Mouse (Mus musculus) cerebellum, postnatal 10 days (tissue): Measurements from ENCODE around the gene Runx3.
A peak's percentile ranks its signal among the peaks of the same experiment; 100 is the strongest.

ENCODE experiments used
- DNase-seq, 2 experiments: peaks; one replicate each; pipeline ENCODE4 v3.0.0; 2021; ENCODE audit warnings: mixed read lengths in 2 of 2

The Runx3 gene

GRCm38 (mm10) chr4:135120342-135121100, at the start of gene Runx3:
TSS of gene Runx3 (plus strand) at chr4:135120652.
- DNase-seq, result no peak

GRCm38 (mm10) chr4:135072671-135073070, 47.8 kb upstream of the Runx3 start:
- DNase-seq, result no peak

- DNase-seq, result no peak
These were observed 46.9 kb upstream of the Runx3 start for GRCm38 (mm10) chr4:135073523-135073922.

DNA sequence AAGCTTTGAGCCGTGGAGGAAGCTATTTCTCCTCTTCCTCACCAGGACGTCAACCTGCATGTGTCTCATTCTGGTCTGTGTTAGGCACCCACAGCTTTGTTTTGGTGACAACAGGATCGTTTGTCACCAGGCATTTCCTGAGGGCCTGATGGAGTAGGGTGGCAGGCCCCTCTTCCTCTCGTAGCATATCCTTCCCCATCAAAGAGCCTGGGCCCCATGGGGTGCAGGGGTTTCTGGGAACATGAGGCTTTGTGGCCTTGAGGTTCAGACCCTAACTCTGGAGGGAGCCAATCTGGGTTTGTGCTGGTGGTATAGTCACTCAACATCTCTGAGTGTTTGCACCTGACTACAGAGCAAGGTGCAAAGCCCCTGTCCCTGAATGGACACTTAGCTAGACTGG, 45.8 kb upstream of the Runx3 start:
- no peak for DNase-seq

DNA sequence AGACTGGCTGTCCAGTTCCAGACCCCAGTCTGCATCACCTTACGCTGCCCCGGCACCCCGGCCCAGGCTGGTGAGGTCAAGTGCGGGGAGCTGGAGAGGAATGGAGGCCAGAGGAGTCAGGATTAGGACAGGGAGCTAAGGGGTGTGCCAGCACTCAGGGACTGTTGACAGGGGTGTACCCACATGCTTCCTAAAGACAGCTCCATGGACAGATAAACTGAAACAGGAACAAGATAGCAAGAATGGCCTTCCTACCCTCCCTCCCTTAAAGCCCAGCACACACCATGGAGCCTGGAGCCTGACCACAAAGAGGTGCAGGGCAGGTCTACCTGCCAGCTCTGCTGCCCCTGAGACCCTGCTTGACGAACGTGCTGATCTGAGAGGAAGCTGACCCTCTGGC, 45.1 kb upstream of the Runx3 start:
- DNase-seq, result no peak

GRCm38 (mm10) chr4:135076611-135077010, 43.8 kb upstream of the Runx3 start:
- DNase-seq, result no peak

DNA sequence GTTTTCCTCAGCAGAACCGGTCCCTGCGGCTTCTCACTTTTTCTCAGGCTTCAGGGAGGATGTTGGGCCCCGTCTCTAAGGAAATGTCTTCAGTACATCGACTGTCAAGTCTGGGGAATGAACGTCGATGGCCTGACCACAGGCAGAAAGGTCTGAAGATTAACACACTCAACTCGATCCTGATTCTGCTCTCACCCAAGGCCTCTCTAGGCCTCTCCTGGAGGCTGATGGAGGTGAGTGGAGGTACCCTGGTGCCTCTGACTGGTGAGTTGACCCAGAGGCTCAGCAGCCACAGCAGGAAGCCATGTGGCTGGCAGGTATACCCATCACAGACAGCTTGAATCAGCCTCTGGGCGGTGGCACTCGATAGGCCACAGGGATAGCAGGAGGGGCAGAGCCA, 43.3 kb upstream of the Runx3 start:
- no peak for DNase-seq

GRCm38 (mm10) chr4:135079859-135080640, 40.4 kb upstream of the Runx3 start:
- no peak for DNase-seq

GRCm38 (mm10) chr4:135080641-135080920, 39.9 kb upstream of the Runx3 start:
- DNase-seq, result no peak

DNA sequence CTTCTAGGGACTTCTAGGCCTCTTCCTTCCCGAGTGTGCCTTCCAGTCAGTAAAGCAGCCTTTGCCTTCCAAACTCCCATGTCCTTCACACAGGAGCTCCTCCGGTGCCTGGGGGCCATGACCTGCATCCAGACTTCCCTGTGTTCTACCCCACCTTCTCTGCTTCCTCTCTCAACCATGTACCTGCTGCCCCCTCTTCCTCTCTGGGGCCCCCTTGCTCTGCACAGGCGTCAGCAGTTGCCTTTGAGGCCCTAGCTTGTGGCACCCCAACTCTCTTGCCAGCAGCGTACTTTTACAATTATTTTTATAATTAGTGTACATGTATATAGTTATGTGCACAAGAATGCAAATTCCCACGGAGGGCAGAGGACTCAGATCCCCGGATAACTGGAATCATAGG, 37.4 kb upstream of the Runx3 start:
- DNase-seq, result no peak

DNA sequence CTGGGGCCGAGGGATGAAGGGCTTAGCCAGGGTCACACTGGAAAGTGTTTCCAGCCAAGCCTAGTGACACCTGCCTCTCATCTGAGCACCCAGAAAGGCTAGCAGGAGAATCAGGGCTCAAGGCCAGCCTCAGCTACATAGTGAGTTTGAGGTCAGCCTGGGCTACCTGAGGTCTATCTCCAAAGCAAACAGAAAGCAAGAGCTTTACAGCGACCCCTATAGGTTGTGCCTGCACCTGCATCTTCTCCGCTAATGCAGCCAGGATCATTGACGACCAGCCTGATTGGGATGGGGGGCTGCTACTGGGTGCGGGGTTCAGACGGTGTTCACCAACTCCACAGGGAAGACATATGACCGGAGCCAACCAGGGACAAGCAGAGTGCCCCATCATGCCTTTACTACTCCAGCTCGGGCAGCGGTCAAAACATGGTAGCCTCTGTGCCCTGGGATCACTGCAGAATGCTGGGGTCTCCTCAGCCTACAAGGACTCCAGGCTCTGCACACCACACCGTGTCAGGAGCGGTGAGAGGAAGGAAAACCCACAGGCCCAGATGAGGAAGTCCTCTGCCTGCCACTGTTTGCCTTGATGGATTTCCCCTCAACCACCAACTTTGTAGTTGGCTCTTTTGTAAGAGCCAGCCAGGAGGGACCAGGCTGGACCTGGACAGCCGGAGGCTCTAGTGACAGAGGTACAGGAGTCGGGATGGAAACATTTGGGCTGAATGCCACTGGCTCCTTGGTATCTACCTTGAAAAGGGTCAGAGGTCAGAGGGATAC, 35.2 kb upstream of the Runx3 start:
- no peak for DNase-seq

- peak; percentile 50 to 52 for DNase-seq
These were observed 29.8 kb upstream of the Runx3 start for GRCm38 (mm10) chr4:135090613-135091012.

GRCm38 (mm10) chr4:135092871-135093270, 27.6 kb upstream of the Runx3 start:
- no peak for DNase-seq

- DNase-seq, result no peak
These were observed 24.8 kb upstream of the Runx3 start for GRCm38 (mm10) chr4:135095693-135096092.

- no peak for DNase-seq
These were observed 22.3 kb upstream of the Runx3 start for GRCm38 (mm10) chr4:135097910-135098891.

DNA sequence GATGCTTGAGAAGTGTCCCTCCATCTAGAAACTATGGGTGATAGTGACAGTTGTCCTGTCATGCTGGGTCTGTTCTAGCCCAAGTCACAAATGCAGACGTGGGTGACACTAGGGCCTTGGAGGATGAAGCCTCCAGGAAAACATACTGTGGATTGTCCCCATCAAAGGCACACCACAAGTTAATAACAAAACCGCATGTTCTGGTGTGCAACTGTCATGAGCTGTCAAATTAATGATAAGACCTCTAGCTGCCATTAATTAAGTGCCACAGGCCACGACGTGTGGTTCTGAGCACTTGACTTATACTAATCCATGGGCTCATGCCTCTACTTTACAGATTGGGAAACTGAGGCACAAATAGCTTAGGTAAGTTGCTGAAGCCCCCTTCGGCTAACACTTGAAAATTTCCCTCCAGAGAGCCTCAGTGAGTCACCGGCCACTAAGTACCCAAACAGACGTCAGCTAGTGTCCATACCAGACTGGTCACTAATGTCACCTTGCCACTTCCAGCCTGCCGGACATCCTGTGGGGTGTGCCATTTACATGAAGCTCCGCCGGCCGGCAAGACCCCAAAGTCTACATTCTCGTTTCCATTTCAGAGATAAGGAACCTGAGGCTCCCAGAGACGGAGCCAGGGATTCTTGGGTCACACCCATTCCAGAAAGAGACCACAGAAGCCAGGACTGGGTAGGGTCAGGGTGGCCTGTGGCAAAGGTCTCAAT, 18.3 kb upstream of the Runx3 start:
- DNase-seq, result no peak

DNA sequence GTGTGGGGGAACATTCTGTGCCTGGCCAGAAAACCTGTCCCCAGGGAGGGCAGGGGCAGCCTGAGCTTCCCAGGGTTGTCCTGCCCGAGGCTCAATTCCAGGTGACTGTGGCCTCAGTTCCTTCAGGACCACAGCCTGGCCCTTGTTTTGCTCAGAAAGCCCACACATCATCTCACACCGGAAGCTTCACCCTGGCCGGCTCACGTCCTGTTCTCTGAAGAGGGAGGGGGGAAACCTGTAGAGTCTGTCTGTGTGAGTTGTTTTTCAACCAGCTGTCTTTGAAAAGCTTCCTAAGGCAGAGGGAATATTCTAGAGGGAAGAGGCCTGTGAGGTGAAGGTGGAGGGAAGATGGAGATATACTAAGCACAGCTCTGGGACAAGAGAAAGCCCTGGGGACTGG, 17.7 kb upstream of the Runx3 start:
- DNase-seq, result no peak

DNA sequence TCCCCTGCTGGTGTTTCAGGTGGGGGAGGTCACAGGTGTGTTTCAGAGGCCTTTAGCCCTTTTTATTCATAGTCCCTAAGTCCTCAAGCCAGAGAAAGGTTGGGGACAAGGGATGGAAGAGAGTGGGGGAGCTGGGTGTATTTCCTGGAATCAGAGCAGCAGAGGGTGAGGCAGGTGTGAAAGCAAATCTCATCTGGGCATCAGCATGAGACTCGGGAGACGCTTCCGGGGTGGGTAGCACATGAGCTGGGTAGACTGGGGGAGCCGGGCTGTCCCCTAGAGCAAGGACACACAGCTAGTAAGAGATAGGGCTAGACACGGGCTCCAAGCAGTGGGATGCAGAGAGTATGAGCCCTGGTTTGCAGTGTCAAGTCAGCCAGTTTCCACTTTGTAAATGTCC, 16.7 kb upstream of the Runx3 start:
- no peak for DNase-seq

GRCm38 (mm10) chr4:135106968-135107367, 13.5 kb upstream of the Runx3 start:
- DNase-seq, result no peak

- DNase-seq, result no peak
These were observed 11.8 kb upstream of the Runx3 start for GRCm38 (mm10) chr4:135108666-135109065.

GRCm38 (mm10) chr4:135113656-135114055, 6.8 kb upstream of the Runx3 start:
- DNase-seq, result no peak

DNA sequence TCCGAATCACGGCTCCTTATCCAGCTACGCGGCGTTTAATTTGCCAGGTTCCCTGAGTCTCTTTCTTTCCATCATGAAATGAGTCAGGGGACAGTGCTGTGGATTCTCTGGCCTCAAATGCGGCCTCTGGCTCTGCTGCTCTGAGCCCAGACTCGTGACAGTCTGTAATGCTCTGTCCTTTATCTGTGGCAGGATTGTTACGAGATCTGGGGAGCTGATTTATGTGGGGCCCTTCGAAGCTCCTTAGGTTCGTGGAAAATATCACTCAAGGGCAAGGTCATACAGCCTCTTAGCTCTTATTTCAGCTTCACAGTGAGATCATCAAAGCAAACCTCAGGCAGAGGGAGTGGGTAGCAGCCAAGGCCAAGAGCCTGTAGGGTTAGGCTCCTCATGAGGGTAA, 6.2 kb upstream of the Runx3 start:
- no peak for DNase-seq
